Mouse (Mus musculus): ENCODE measurements at regions not wholly inside any gene's neighbourhood (a gene's known extent, or its start where the extent isn't known, plus 50 kb on each side); places are given as distances from the start of the nearest gene placed in this dataset.
A peak's percentile ranks its signal among the peaks of the same experiment; 100 is the strongest.

DNA sequence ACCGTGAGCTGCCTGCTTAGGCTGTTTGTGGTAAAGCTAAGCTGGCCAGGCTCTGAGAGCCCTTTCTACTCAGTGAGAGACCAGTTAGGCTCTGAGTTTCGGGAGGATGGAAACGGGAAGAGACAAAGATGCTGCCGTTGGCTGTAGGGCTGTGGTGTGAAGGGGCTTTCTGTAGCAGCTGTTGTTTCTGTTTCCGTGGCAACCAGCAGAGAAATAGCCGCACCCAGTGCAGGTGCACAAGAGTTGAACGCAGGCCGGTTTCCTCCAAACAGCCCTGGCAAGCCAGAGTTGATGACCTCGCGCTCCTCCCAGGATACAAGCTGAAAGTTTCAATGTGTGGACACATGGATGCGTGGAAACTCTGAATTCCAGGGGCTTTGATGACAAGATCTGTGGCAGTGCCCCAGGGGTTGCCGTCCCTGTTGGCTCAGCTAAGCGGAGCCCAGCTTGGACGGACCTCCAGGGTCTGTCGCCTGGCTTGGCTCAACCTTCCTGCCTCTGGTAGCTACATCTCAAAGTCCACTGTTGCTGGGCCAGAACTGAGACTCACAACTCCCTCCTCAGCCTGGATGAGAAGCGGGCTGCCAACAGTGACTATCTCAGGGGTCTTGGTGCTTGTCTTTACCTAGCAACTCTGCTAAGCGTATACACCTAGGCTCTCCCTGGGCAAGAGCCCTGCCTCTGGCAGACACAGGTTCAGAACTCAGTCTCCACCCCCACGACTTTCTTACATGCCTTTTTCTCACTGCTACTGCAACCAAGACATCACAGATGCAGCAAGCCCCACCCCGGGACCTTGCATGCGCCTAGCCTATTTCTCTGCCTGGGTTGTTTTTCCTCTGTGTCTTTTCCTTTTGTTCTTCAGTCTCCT, 192.6 kb upstream of the Map3k1 start:
- no peak for DNase-seq (ENCODE audit: low spot score in 2 of 2)

DNA sequence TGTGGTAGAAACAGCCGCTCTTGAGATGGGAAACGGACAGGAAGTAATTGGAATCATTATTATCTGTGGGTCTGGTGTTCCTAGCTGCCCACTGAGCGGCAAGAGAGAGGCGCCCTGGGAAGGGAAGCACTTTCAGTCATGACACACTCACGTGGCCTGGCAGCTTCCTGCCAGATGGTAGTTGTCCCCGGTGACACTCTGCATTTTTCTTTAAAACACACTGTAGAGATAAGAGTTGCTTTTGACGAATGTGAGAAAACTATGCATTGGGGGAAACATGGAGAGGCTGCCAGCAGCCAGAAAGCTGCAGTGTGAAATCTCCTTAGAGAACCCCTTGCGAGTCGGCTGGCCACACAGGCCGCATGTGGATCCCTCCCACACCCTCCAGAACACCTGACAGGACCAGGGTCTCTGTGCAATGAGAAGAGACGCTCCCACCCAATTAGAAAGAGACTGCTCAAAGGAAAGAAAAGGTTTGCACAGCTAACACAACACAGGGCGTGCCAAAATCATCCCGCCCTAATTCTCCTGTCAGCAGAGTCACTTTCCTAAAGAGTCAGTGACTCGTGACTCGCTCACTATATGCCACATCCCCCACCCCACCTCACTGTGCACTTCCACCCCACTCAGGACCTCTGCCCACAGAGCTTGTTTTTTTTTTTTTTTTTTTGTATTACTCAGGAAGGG, 194.0 kb upstream of the Map3k1 start:
- DNase-seq (ENCODE audit: low spot score in 2 of 2), result peak in 1 of 2 experiments; percentile 58

DNA sequence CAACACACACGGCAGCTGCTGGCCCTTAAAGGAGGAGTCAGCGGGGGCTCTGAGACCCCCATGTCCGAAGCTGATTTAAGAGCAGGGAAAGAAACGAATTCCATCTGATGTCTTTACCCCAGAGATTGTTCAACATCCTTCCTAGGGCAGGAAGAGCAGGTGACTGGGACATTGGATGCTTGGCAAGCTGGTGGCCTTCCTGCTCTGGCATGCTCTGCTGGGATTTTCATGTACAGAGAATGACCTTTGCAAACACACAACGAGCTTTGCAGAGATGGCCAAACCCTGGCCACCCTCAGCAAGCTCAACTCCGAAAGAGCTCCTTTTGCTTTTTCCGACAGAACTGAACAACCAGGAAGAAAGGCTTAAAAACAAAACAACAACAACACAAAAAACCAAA, 194.7 kb upstream of the Map3k1 start:
- no peak for DNase-seq (ENCODE audit: low spot score in 2 of 2)

DNA sequence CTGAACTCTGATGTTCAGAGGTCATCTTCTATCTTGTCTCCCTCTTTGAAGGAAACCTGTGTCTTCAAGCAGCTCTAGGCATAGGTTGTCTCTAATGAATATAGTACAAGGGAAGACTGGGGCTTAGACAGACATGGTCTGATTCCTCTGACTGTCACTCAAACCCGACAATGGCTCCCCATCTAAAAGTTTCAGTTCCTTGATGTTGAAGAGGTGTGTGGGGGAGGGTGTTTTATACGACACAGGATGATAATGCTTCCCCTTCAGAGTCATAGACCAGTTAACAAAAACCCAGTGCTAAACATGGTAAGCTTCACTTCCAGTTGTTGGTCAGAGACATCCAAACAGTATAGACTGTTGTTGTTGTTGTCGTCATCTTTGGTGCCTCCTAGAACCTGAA, 195.3 kb upstream of the Map3k1 start:
- DNase-seq (ENCODE audit: low spot score in 2 of 2), result no peak

- no peak for DNase-seq (ENCODE audit: low spot score in 2 of 2)
Measured at GRCm38 (mm10) chr13:112005421-112005820, 196.6 kb upstream of the Map3k1 start.

GRCm38 (mm10) chr13:112008806-112009205, 200.0 kb upstream of the Map3k1 start:
- no peak for DNase-seq (ENCODE audit: low spot score in 2 of 2)

- no peak for DNase-seq (ENCODE audit: low spot score in 2 of 2)
Measured at GRCm38 (mm10) chr13:112009288-112009687, 200.5 kb upstream of the Map3k1 start.

DNA sequence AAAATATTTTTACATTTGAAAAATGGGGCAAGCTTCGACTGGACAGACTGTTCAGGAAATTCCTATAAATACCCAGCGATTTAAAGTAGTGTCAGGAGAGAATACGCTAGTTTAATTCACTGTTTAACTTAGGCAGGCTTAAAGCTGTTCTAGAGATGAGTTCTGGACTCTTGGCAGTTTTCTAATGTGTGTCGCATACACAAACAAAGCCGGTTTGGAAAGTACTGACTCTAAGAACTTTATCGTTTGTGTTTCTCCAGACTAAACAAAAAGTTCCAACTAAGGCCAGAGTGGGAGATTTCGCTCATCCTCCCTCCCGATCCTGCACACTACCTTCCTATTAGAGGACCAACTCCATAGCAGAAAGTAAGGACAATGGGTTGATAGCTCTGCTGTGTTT, 201.7 kb upstream of the Map3k1 start:
- no peak for DNase-seq (ENCODE audit: low spot score in 2 of 2)

DNA sequence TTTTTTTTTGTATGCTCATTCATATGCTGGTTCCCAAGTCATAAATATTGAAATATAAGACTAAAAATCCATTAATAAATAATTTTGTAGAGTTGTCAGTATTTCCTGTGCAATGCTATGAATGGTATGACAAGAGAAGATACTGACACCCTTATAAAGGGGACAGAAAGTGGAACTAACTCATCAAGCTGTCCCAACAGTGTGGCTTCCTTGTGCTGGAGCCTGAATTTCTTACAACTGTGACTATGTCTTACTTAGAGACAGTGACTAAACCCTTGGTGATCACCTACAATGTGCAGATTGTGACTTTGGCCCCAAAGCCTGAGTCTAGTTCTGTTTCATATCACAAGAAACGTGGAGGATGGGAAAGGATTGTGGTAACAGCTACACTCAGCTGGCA, 203.8 kb upstream of the Map3k1 start:
- no peak for DNase-seq (ENCODE audit: low spot score in 2 of 2)

GRCm38 (mm10) chr13:112015083-112015482, 206.3 kb upstream of the Map3k1 start:
- no peak for DNase-seq (ENCODE audit: low spot score in 2 of 2)

GRCm38 (mm10) chr13:112016280-112016679, 207.5 kb upstream of the Map3k1 start:
- DNase-seq (ENCODE audit: low spot score in 2 of 2), result no peak

DNA sequence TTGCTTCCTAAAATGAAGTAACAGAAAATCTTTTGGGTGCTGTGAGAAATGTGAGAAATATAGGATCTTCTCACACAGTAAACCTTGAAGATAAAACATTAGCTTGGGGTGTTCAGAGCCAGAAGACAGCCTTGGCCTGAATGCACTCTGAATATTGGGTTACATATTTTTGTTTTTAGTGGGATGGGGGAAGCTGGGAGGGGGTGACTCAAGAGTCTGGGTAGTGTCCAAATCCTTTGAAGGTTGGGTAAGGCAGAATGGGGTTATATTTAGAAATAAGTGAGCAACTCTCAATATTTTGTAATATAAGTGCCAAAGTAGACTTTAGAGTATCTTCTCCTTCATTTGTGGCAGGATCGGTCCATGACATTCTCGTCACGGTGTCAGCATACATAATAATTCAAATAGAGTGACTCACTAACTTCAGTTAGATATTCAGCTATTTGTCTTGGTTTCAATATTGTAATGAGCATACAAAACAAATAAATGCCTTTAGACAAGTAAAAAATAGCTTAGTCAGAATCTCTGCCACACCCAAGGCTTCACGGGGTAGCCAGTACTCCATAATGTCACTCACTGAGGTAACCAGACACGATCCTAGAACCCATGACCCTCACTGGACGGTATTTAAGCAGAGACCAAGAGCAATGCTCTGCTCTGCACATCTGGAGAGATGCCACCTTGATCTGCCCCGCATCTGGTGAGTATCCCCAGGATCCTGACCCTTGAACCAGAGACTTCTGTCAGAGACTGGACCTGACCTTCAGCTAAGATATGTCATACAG, 209.9 kb upstream of the Map3k1 start:
- DNase-seq (ENCODE audit: low spot score in 2 of 2), result no peak

DNA sequence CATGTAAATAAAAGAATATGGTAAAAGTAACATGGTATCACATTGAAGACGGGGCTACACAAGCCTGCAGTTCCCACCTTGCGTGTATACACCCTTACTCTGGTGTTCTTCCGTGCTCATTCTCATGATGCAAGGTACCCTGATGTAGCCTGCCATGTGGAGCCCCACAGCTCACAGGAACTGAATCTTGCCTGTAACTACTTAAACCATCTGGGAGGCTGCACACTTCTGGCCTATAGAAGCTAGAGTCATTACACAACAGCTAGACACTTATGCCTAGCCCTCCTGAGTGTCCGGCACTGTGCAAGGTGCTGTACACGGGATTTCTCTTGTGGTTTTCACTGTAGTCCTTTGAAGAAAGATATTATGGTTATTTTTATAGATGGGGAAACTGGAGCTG, 210.8 kb upstream of the Map3k1 start:
- no peak for DNase-seq (ENCODE audit: low spot score in 2 of 2)

- DNase-seq (ENCODE audit: low spot score in 2 of 2), result no peak
Measured at GRCm38 (mm10) chr13:112023171-112023570, 214.4 kb upstream of the Map3k1 start.

DNA sequence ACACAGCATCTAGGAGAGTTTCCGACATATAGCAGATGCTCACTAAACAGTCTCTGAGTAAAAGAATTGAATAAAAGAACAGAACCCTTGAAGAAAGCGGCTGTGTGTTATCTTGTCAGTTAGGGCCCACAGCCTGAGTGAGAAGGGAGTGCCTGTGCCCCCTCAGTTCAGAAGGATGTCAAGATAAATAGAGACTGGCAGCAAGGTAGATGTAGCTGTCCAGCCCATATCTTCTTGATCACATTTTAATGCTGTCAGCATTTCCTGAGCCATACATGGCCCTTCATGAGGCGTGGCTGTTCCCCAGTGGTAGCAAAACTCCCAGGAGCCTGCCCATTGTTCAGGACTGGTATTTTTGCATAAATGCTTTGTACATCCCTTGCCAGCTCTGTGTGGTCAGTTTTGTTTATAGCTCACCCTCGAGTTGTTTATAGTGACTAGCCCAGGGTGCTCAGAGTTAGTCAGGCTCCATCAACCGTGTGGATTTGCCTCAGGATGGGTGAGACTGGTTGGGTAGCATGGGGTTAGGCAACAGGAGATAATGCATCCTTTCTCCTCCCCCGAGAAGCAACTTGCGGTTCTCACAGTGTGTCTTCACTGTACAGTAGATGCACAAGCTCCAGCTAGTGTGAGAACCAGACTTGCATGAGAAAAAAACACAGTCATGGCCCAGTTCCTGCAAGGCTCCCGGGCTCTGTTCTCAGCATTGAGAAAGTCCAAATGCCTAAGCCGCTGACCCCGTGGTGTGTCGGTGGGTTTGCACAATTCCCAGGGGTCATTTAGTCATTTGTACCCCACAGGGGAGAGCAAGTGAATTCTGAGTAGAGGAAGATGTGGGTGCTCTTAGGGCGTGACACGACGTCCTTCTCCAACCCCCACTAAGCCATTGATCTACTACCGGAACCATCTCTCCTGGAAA, 216.1 kb upstream of the Map3k1 start:
- no peak for DNase-seq (ENCODE audit: low spot score in 2 of 2)

DNA sequence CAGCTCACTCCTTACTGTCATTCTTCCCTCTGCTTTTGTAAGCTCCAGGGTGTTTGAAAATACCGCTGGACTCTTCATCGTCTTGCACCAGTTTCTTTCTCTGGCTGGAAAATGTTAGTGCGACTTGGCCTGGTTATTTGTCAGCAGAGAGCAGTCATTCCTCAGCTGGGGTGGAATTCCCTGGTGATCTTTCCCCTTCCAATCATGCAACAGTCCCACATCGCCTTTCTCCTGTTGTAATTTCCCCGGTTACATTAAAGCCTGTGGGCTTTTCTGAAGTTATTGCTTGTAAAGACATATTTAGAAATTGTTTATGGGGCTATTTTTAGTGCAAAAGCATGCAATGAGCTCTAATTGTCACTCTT, 216.8 kb upstream of the Map3k1 start:
- no peak for DNase-seq (ENCODE audit: low spot score in 2 of 2)

DNA sequence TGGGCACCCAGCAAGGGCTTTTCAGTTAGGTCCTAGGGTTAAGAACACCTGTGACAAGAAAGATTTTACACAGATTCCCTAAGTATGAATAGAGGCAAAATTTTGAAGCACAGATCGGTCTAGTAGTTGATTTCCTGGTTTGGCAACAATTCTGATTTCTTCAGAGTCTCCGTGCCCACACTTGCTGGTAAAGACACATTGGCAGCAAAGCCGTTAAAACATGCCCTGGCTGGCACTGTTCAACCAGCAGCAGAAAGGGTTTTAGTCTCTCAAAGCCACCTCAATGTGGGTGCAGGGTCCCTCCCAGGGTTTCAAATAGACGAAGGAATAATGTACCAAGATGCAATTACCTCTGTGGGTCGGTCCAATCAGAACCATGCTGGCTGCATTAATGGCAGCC, 218.9 kb upstream of the Map3k1 start:
- DNase-seq (ENCODE audit: low spot score in 2 of 2), result no peak

- no peak for DNase-seq (ENCODE audit: low spot score in 2 of 2)
Measured at GRCm38 (mm10) chr13:112031061-112031460, 222.3 kb upstream of the Map3k1 start.

DNA sequence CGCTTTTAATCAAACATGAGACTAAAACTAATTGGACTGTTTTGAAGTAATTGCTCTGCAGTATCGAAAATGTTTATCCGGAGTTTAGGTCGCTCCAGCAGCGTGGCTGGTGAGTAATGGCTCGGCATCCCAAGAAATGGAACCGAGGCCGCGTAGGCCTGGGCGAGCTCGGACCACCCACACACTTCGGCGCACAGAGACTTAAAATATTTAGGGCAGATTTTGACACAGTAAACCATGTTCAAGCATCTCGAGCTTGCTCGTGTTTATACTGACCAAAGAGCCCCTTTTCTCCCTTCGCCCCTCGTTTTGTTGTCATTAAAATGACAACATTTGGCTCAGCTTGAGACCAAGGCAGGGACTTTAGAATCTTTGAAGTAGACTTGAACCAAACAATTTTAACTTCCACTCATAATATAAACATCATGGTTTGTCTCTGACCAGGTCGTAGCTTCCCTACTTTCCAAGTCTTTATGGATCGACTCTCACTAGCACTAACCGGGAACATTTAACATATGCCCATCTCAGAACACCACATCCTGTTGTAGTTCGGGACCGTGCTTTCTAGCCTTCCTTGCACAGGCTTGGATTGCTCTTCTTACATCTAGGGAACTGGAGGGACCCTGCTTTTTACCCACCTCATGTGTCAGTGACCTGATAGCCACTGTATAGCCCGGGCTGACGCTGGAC, 223.0 kb upstream of the Map3k1 start:
- no peak for DNase-seq (ENCODE audit: low spot score in 2 of 2)

DNA sequence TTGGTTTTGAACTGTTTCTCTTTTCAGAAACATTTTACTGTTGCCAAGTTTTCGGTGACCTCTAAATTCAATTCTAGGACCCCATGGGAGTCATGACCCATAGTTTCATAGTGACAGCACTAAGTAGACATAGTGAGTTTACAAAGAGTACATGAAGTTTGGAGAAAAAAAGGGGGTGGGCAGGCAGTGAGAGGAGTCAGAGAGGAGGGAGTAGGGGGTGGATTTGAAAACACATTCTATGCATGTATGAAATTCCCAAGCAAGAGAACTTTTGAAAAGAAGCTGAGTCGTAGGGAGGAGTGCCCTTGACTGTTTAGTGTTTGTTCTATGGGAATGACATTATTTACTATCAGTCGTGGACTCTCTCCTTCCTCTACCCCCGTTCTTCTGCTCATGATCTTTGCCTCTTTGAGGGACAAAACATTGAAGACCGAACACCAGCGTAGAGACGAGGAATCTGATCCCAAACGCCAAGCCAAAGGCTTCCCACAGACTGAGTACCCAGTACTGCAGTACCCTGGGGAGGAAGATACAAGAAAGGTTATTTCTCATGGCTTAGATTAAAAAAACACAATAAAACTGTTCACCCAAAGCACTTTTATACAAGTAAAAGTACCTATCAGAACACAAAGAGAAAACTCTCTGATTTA, 229.1 kb upstream of the Map3k1 start:
- no peak for DNase-seq (ENCODE audit: low spot score in 2 of 2)
